Mouse (Mus musculus) intestine, embryonic 14.5 days (tissue): ENCODE results near the gene Dip2b. TPM values are rescaled to one million over a fixed set of nuclear protein-coding genes. Genes with fewer than 3 reads are reported as not detected.

ENCODE experiments used
- ATAC-seq: fragments of 200-750 bp; cut with Nextera tagmentation; replicated peaks from 2 replicates; pipeline ENCODE4 v1.8.0; 2017; ENCODE audit warnings: low read depth, moderate number of reproducible peaks, moderate TSS enrichment, moderate library complexity; ENCODE audit not compliant: low FRiP score, low TSS enrichment
- DNase-seq: peaks from one replicate; pipeline ENCODE4 v3.0.0-alpha.2; 2018; ENCODE audit warnings: low spot score
- H3K27ac ChIP-seq: fragments of 300-500 bp; sonication (generic); 2 replicates; pipeline ENCODE4 v1.5.1; 2014; ENCODE audit warnings: low read depth, mild to moderate bottlenecking, control low read depth
- H3K27me3 ChIP-seq: fragments of 300-500 bp; sonication (generic); replicated peaks from 2 replicates; pipeline ENCODE4 v1.6.1; 2014; ENCODE audit warnings: low read length, control low read depth; ENCODE audit not compliant: control insufficient read depth, insufficient read depth
- H3K36me3 ChIP-seq: fragments of 300-500 bp; sonication (generic); 2 replicates; pipeline ENCODE4 v1.6.1; 2014; ENCODE audit warnings: low read length, control low read depth; ENCODE audit not compliant: control insufficient read depth, insufficient read depth
- H3K4me1 ChIP-seq: fragments of 300-500 bp; sonication (generic); replicated peaks from 2 replicates; pipeline ENCODE4 v1.6.1; 2014; ENCODE audit warnings: low read length, control low read depth, mixed read lengths; ENCODE audit not compliant: control insufficient read depth, insufficient read depth
- H3K4me2 ChIP-seq: fragments of 300-500 bp; sonication (generic); 2 replicates; pipeline ENCODE4 v1.6.1; 2014; ENCODE audit warnings: low read length
- H3K4me3 ChIP-seq: fragments of 300-500 bp; sonication (generic); 2 replicates; pipeline ENCODE4 v1.5.1; 2014; ENCODE audit warnings: low read depth, low read length, control low read depth, mixed read lengths
- H3K9ac ChIP-seq: fragments of 300-500 bp; sonication (generic); 2 replicates; pipeline ENCODE4 v1.6.1; 2014; ENCODE audit warnings: mild to moderate bottlenecking, low read length
- H3K9me3 ChIP-seq: fragments of 300-500 bp; sonication (generic); 2 replicates; pipeline ENCODE4 v1.6.1; 2016; ENCODE audit warnings: low read length, control low read depth; ENCODE audit not compliant: control insufficient read depth
- WGBS: fragments of 180-500 bp; shearing (Covaris S2); extraction: QIAGEN DNeasy Blood & Tissue Kit; methylation state at CpG from one replicate; pipeline ENCODE4 v1.1.7; 2014; 5-methylcytosine and 5-hydroxymethylcytosine counted together
- polyA plus RNA-seq: library from polyadenylated mRNA; unstranded; fragments of >200 nt; fragmentation: Nextera tagmentation; extraction: Ambion mirVana; gene quantifications from 2 replicates; pipeline ENCODE4 v1.2.1, GENCODE M21; 2014

The Dip2b gene
- polyA plus RNA-seq, 1 experiment from 2014 or later = 15.2 TPM

DNA sequence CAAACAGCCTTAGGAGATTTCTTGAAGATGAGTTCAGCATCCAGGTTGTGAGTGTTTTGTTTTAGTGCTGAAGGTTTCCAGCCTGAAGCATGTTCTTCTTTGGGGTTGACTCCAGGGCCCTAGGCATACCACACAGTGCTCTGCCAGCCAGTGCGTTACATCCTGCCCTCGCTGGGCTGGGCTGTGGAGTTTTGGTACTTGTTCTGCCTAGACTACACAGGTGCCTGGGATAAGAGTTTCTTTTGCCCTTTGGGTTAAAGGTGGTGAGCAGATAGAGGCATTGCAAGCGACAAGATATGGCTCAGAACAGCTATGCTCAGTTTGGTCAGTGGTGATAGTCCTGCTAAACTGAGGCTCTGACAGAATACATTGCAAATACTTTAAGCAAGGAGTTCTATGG lies 19.7 kb downstream of the Dip2b start:
- H3K9ac ChIP-seq = no peak overlapping the region
- H3K4me1 ChIP-seq = no peaks in the 10 kb centered on the region
- H3K27ac ChIP-seq = no peak overlapping the region
- no peaks in the 10 kb centered on the region for H3K36me3 ChIP-seq
- no peak overlapping the region for H3K4me2 ChIP-seq
- H3K4me3 ChIP-seq = no peak overlapping the region
- 83% methylated on average over 3 of the region's 3 CpGs for WGBS
- no peak for DNase-seq
- no peak for ATAC-seq
- no peaks in the 10 kb centered on the region for H3K9me3 ChIP-seq
- H3K27me3 ChIP-seq = no peaks in the 10 kb centered on the region

- no peak for ATAC-seq
- H3K27me3 ChIP-seq = no peaks in the 10 kb centered on the region
- no peak overlapping the region for H3K27ac ChIP-seq
- H3K4me3 ChIP-seq = no peak overlapping the region
- H3K36me3 ChIP-seq = no peaks in the 10 kb centered on the region
- H3K9ac ChIP-seq = no peak overlapping the region
- 47% methylated on average over 11 of the region's 11 CpGs for WGBS
- no peaks in the 10 kb centered on the region for H3K4me1 ChIP-seq
- no peak overlapping the region for H3K4me2 ChIP-seq
- no peaks in the 10 kb centered on the region for H3K9me3 ChIP-seq
- no peak for DNase-seq
These were observed 20.4 kb downstream of the Dip2b start for GRCm38 (mm10) chr15:100058912-100059311.

DNA sequence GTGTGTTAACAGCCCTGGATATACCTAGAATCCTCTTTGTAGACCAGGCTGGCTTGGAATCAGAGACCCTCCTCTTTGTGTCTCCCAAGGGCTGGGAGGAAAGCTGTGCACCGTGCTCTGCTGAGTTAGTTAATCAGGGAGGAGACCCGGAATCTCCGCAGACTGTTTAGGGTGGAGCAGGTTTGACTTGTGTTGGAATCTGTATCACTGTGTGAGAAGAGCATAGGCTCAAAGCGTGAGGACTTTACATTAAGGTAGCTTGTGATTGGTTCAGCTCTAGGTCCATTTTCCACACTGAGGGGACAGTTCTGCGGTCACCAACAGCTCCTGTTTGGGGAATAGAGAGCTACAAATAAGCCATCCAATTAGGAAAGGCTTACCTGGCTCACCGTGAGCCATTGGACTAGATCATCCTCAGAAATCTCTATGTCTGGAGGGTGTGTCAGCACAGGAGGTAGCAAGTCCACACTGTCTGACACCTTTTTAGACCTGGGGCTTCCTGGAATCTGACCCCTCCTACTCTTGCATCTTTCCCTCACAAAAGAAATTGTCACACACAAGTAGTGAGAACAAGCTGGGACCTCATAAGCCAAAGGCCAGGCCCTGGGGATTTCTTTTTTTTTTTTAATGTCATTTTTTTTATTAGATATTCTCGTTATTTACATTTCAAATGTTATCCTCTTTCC lies 21.3 kb downstream of the Dip2b start:
- whole genome bisulfite sequencing = 68% methylated on average over 7 of the region's 7 CpGs
- H3K27ac ChIP-seq = no peak overlapping the region
- no peak overlapping the region for H3K4me2 ChIP-seq
- DNase-seq (no peak), ATAC-seq (no peak)
- H3K4me3 ChIP-seq = no peak overlapping the region
- H3K27me3 ChIP-seq = no peaks in the 10 kb centered on the region
- H3K9ac ChIP-seq = no peak overlapping the region
- H3K36me3 ChIP-seq = no peaks in the 10 kb centered on the region
- H3K4me1 ChIP-seq = no peaks in the 10 kb centered on the region
- H3K9me3 ChIP-seq = no peaks in the 10 kb centered on the region

- Histone ChIP-seq H3K9me3 (no peaks in the 10 kb centered on the region), H3K4me2 (no peak overlapping the region), H3K36me3 (no peaks in the 10 kb centered on the region), H3K27me3 (no peaks in the 10 kb centered on the region), H3K9ac (no peak overlapping the region), H3K4me1 (no peaks in the 10 kb centered on the region), H3K4me3 (no peak overlapping the region), H3K27ac (no peak overlapping the region)
- ATAC-seq = no peak
- no peak for DNase-seq
- 89% methylated on average over 4 of the region's 4 CpGs for WGBS
These were observed 22.2 kb downstream of the Dip2b start for GRCm38 (mm10) chr15:100060513-100061140.

GRCm38 (mm10) chr15:100061377-100061776 lies 22.9 kb downstream of the Dip2b start:
- Histone ChIP-seq H3K36me3 (no peaks in the 10 kb centered on the region), H3K4me2 (no peak overlapping the region), H3K27ac (no peak overlapping the region), H3K4me3 (no peak overlapping the region), H3K9ac (no peak overlapping the region), H3K9me3 (no peaks in the 10 kb centered on the region), H3K27me3 (no peaks in the 10 kb centered on the region), H3K4me1 (no peaks in the 10 kb centered on the region)
- 97% methylated on average over 3 of the region's 3 CpGs for WGBS
- no peak; the same call in 1 of the 2 replicates for ATAC-seq
- DNase-seq = no peak

DNA sequence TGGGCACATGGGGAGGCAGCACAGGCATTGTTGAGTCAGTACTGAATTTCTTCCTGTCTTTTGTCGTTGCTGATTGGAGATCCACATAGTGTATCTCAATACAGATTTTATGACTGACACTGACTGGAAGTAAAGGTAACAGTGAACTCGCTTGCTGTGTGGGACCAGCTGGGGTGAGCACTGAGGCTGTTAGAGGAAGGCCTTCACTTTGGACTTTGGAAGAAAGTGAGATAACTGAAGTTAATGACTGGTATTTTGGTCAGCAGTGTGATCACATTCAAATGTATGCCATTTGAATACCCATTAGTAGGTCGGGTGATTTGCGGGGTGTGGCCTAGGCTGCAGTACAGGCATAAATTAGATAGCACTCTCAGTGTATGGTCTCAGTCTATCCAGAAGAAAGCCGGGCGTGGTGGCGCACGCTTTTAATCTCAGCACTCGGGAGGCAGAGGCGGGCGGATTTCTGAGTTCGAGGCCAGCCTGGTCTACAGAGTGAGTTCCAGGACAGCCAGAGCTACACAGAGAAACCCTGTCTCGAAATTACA lies 24.8 kb downstream of the Dip2b start:
- Histone ChIP-seq H3K27ac (no peak overlapping the region), H3K36me3 (no peaks in the 10 kb centered on the region), H3K27me3 (no peaks in the 10 kb centered on the region), H3K9ac (no peak overlapping the region), H3K4me2 (no peak overlapping the region), H3K4me1 (no peaks in the 10 kb centered on the region), H3K9me3 (no peaks in the 10 kb centered on the region), H3K4me3 (no peak overlapping the region)
- ATAC-seq (no peak), DNase-seq (no peak)
- 89% methylated on average over 13 of the region's 13 CpGs for WGBS

GRCm38 (mm10) chr15:100066702-100067101 lies 28.2 kb downstream of the Dip2b start:
- 63% methylated on average over 9 of the region's 9 CpGs for WGBS
- ATAC-seq = no peak
- no peaks in the 10 kb centered on the region for H3K27me3 ChIP-seq
- H3K36me3 ChIP-seq = no peaks in the 10 kb centered on the region
- no peak overlapping the region for H3K9ac ChIP-seq
- no peak for DNase-seq
- H3K9me3 ChIP-seq = no peaks in the 10 kb centered on the region
- H3K4me3 ChIP-seq = no peak overlapping the region
- peak overlapping the region; percentile 45; the same call in 1 of the 2 replicates for H3K27ac ChIP-seq
- H3K4me1 ChIP-seq = no peaks in the 10 kb centered on the region
- no peak overlapping the region for H3K4me2 ChIP-seq

DNA sequence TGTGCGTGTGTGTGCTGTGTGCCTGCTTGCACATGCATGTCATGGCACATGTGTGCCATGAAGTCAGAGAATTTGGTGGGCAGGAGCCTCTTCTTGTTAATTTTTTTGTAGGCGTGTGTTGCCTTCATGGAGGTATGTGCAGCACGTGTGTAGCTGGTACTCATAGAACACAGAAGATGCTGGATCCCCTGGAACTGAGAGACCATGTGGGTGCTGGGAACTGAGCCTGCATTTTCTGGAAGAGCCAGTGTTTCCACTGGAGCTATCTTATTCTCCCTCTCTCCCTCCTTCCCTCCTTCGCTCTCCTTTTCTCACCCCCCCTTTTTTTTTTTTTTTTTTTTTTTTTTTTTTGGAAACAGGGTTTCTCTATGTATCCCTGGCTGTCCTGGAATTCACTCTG lies 30.6 kb downstream of the Dip2b start:
- Histone ChIP-seq H3K4me1 (peaks cover 14% of the 10 kb centered on the region; the same call in 1 of the 2 replicates), H3K4me2 (no peak overlapping the region), H3K36me3 (no peaks in the 10 kb centered on the region), H3K9ac (no peak overlapping the region), H3K4me3 (no peak overlapping the region), H3K9me3 (no peaks in the 10 kb centered on the region), H3K27me3 (no peaks in the 10 kb centered on the region), H3K27ac (no peak overlapping the region)
- ATAC-seq (no peak), DNase-seq (no peak)
- WGBS = 87% methylated on average over 4 of the region's 4 CpGs

- Histone ChIP-seq H3K4me1 (peaks cover 21% of the 10 kb centered on the region), H3K27ac (no peak overlapping the region), H3K9me3 (no peaks in the 10 kb centered on the region), H3K36me3 (no peaks in the 10 kb centered on the region), H3K4me2 (no peak overlapping the region), H3K27me3 (no peaks in the 10 kb centered on the region), H3K4me3 (no peak overlapping the region), H3K9ac (no peak overlapping the region)
- no peak for ATAC-seq
- WGBS = 86% methylated on average over 8 of the region's 8 CpGs
- DNase-seq = no peak
These were observed 31.6 kb downstream of the Dip2b start for GRCm38 (mm10) chr15:100070021-100070420.
